Mouse (Mus musculus): Measurements from ENCODE around the gene Naga.

The Naga gene

GRCm38 (mm10) chr15:82339150-82339549 lies 425 bp upstream of the Naga start:
- DNase-seq (ENCODE audit: low read depth, low spot score), result no peak

GRCm38 (mm10) chr15:82337875-82338274 lies 850 bp downstream of the Naga start:
- DNase-seq (ENCODE audit: low read depth, low spot score), result no peak

GRCm38 (mm10) chr15:82336629-82337028 lies 2.1 kb downstream of the Naga start:
- DNase-seq (ENCODE audit: low read depth, low spot score), result no peak

GRCm38 (mm10) chr15:82335194-82335593 lies 3.5 kb downstream of the Naga start:
- DNase-seq (ENCODE audit: low read depth, low spot score), result no peak

- no peak for DNase-seq (ENCODE audit: low read depth, low spot score)
These were observed 13.3 kb downstream of the Naga start for GRCm38 (mm10) chr15:82325382-82325781.

GRCm38 (mm10) chr15:82322195-82322594 lies 16.5 kb downstream of the Naga start:
- DNase-seq (ENCODE audit: low read depth, low spot score), result no peak

GRCm38 (mm10) chr15:82319613-82320012 lies 19.1 kb downstream of the Naga start:
- DNase-seq (ENCODE audit: low read depth, low spot score), result no peak

- DNase-seq (ENCODE audit: low read depth, low spot score), result no peak
These were observed 20.9 kb downstream of the Naga start for GRCm38 (mm10) chr15:82317839-82318238.

- DNase-seq (ENCODE audit: low read depth, low spot score), result no peak
These were observed 30.3 kb downstream of the Naga start for GRCm38 (mm10) chr15:82308416-82308815.

GRCm38 (mm10) chr15:82307107-82307506 lies 31.6 kb downstream of the Naga start:
- DNase-seq (ENCODE audit: low read depth, low spot score), result no peak

GRCm38 (mm10) chr15:82298764-82299561 lies 39.8 kb downstream of the Naga start, which contains the start of gene Wbp2nl:
TSS of gene Wbp2nl (plus strand) at chr15:82298954.
- no peak for DNase-seq (ENCODE audit: low read depth, low spot score)

GRCm38 (mm10) chr15:82294059-82294458 lies 44.7 kb downstream of the Naga start:
- no peak for DNase-seq (ENCODE audit: low read depth, low spot score)

GRCm38 (mm10) chr15:82293271-82293711 lies 45.4 kb downstream of the Naga start:
- no peak for DNase-seq (ENCODE audit: low read depth, low spot score)

- no peak for DNase-seq (ENCODE audit: low read depth, low spot score)
These were observed 45.9 kb downstream of the Naga start for GRCm38 (mm10) chr15:82292851-82293250.

- DNase-seq (ENCODE audit: low read depth, low spot score), result no peak
These were observed 48.5 kb downstream of the Naga start for GRCm38 (mm10) chr15:82290252-82290651.

- DNase-seq (ENCODE audit: low read depth, low spot score), result no peak
These were observed 52.6 kb downstream of the Naga start for GRCm38 (mm10) chr15:82286157-82286556.

- no peak for DNase-seq (ENCODE audit: low read depth, low spot score)
These were observed 58.1 kb downstream of the Naga start for GRCm38 (mm10) chr15:82280638-82281037.
